Comparison of ENCODE assay signal across 12 mouse cellular contexts in genomic region chr4:138465446-138465845, GRCm38 (mm10). TPM values are rescaled to one million over a fixed set of nuclear protein-coding genes. Genes with fewer than 3 reads are reported as not detected.
DNase-seq lines count a peak whose midpoint lies in the region; ATAC-seq and TF ChIP-seq lines count a peak whose summit lies in the region.
"Had no signal": no experiment of that assay in that cellular context is flagged by ENCODE, and none has a peak within 500 bp of the region (broad histone marks: within the 10 kb centered on the region; RNA-seq: fewer than 3 reads in every experiment).

No protein-coding gene starts in this region.

- H3K27ac ChIP-seq in kidney, embryonic 15.5 days: peak overlapping the region; percentile 97
- H3K27ac ChIP-seq in neural tube, embryonic 12.5 days: peak overlapping the region; percentile 60; the same call in 1 of the 2 replicates
- H3K27ac ChIP-seq in intestine, postnatal 0 days (ENCODE audit: low read depth, low read length): peak overlapping the region; percentile 77; the same call in 1 of the 2 replicates
- peak overlapping the region; percentile 70 for H3K27ac ChIP-seq in neural tube, embryonic 15.5 days (replicated peaks)
- H3K27ac ChIP-seq: embryonic facial prominence, embryonic 15.5 days; limb, embryonic 15.5 days had no signal

- WGBS in kidney, embryonic 15.5 days: 34% methylated on average over 8 of the region's 8 CpGs
- WGBS in neural tube, embryonic 12.5 days: 37% methylated on average over 8 of the region's 8 CpGs
- WGBS in intestine, postnatal 0 days: 51% methylated on average over 8 of the region's 8 CpGs
- WGBS in neural tube, embryonic 15.5 days: 38% methylated on average over 8 of the region's 8 CpGs

- H3K9ac ChIP-seq in kidney, embryonic 15.5 days: no peak overlapping the region
- no peak overlapping the region for H3K9ac ChIP-seq in neural tube, embryonic 12.5 days
- H3K9ac ChIP-seq in intestine, postnatal 0 days (ENCODE audit: low read depth, low read length): no peak overlapping the region
- no peak overlapping the region for H3K9ac ChIP-seq in neural tube, embryonic 15.5 days (replicated peaks)
- H3K9ac ChIP-seq: embryonic facial prominence, embryonic 15.5 days; limb, embryonic 15.5 days had no signal

- no peak overlapping the region for H3K4me3 ChIP-seq in kidney, embryonic 15.5 days (replicated peaks)
- H3K4me3 ChIP-seq in neural tube, embryonic 12.5 days: no peak overlapping the region
- no peak overlapping the region for H3K4me3 ChIP-seq in intestine, postnatal 0 days (ENCODE audit: low read depth, low read length)
- no peak overlapping the region for H3K4me3 ChIP-seq in neural tube, embryonic 15.5 days (replicated peaks)
- H3K4me3 ChIP-seq: embryonic facial prominence, embryonic 15.5 days had no signal

- peak overlapping the region; percentile 56; the same call in 1 of the 2 replicates for H3K4me2 ChIP-seq in kidney, embryonic 15.5 days
- H3K4me2 ChIP-seq in neural tube, embryonic 12.5 days (replicated peaks): peak overlapping the region; percentile 50; the same call in 1 of the 2 replicates
- H3K4me2 ChIP-seq in intestine, postnatal 0 days (replicated peaks; ENCODE audit: low read depth): no peak overlapping the region
- H3K4me2 ChIP-seq in neural tube, embryonic 15.5 days: no peak overlapping the region

- ATAC-seq in kidney, embryonic 15.5 days (replicated peaks; ENCODE audit: low FRiP score): no peak
- no peak for ATAC-seq in neural tube, embryonic 12.5 days (ENCODE audit: low FRiP score, low read depth)
- ATAC-seq in intestine, postnatal 0 days: no peak
- ATAC-seq in neural tube, embryonic 15.5 days (ENCODE audit: low FRiP score): no peak

- DNase-seq in kidney, postnatal 25 days: no peak
- no peak for DNase-seq in neural tube, embryonic 10.5 days (ENCODE audit: extremely low spot score, low spot score)
- no peak for DNase-seq in c-Kit-positive CD71-positive TER-119-positive erythroid progenitor cells, embryonic 14.5 days (ENCODE audit: low spot score)
- no peak for DNase-seq in cerebellum, postnatal 14 days
- DNase-seq: cerebellum, postnatal 25 days; lung, postnatal 14 days had no signal

- H3K36me3 ChIP-seq in kidney, embryonic 15.5 days: no peaks in the 10 kb centered on the region
- H3K36me3 ChIP-seq in neural tube, embryonic 12.5 days: no peaks in the 10 kb centered on the region
- no peaks in the 10 kb centered on the region for H3K36me3 ChIP-seq in intestine, postnatal 0 days (ENCODE audit: control insufficient read depth, insufficient read depth)
- no peaks in the 10 kb centered on the region for H3K36me3 ChIP-seq in neural tube, embryonic 15.5 days
- H3K36me3 ChIP-seq: embryonic facial prominence, embryonic 15.5 days; limb, embryonic 15.5 days had no signal

- no peaks in the 10 kb centered on the region for H3K27me3 ChIP-seq in kidney, embryonic 15.5 days
- 0 out of 2 replicates have a peak, but pooled peaks cover 7% of the 10 kb centered on the region for H3K27me3 ChIP-seq in neural tube, embryonic 12.5 days (replicated peaks)
- no peaks in the 10 kb centered on the region for H3K27me3 ChIP-seq in intestine, postnatal 0 days (replicated peaks; ENCODE audit: control insufficient read depth, insufficient read depth, low read length)
- no peaks in the 10 kb centered on the region for H3K27me3 ChIP-seq in neural tube, embryonic 15.5 days (replicated peaks)

- H3K9me3 ChIP-seq in kidney, embryonic 15.5 days (replicated peaks): no peaks in the 10 kb centered on the region
- no peaks in the 10 kb centered on the region for H3K9me3 ChIP-seq in neural tube, embryonic 12.5 days
- H3K9me3 ChIP-seq in intestine, postnatal 0 days (ENCODE audit: control insufficient read depth): no peaks in the 10 kb centered on the region
- no peaks in the 10 kb centered on the region for H3K9me3 ChIP-seq in neural tube, embryonic 15.5 days (replicated peaks)
- H3K9me3 ChIP-seq: embryonic facial prominence, embryonic 15.5 days; limb, embryonic 15.5 days had no signal

- H3K4me1 ChIP-seq in kidney, embryonic 15.5 days: peaks cover 88% of the 10 kb centered on the region
- H3K4me1 ChIP-seq in neural tube, embryonic 12.5 days: peaks cover 46% of the 10 kb centered on the region
- peaks cover 16% of the 10 kb centered on the region for H3K4me1 ChIP-seq in intestine, postnatal 0 days (replicated peaks; ENCODE audit: control insufficient read depth, insufficient read depth, low read length)
- peaks cover 58% of the 10 kb centered on the region for H3K4me1 ChIP-seq in neural tube, embryonic 15.5 days

- no peak for TF ChIP-seq CTCF in intestine, postnatal 0 days (IDR thresholded peaks at IDR 0.05; ENCODE audit: low read depth)

RNA-seq across cellular contexts. Expression of gene Camk2n1, which starts 11.3 kb away (rescaled TPM):
- polyA plus RNA-seq in kidney, embryonic 15.5 days (2015; fragmentation: Nextera tagmentation; extraction: Ambion mirVana): 7.6 and 8.3 TPM in 2 replicates
- polyA plus RNA-seq in neural tube, embryonic 12.5 days (2016; fragmentation: Nextera tagmentation; extraction: Ambion mirVana): 9.2 and 11.7 TPM in 2 replicates
- 10.9 and 12.2 TPM in 2 replicates for polyA plus RNA-seq in intestine, postnatal 0 days (2015; fragmentation: Nextera tagmentation; extraction: Ambion mirVana)
- 18.9 and 23.1 TPM in 2 replicates for polyA plus RNA-seq in neural tube, embryonic 15.5 days (2015; fragmentation: Nextera tagmentation; extraction: Ambion mirVana)

RNA-seq across cellular contexts. Expression of gene Mul1, which starts 31.0 kb away (rescaled TPM):
- polyA plus RNA-seq in kidney, embryonic 15.5 days (2015; fragmentation: Nextera tagmentation; extraction: Ambion mirVana): 21.6 and 23.8 TPM in 2 replicates
- polyA plus RNA-seq in neural tube, embryonic 12.5 days (2016; fragmentation: Nextera tagmentation; extraction: Ambion mirVana): 15.6 and 15.8 TPM in 2 replicates
- polyA plus RNA-seq in intestine, postnatal 0 days (2015; fragmentation: Nextera tagmentation; extraction: Ambion mirVana): 34.7 and 35.0 TPM in 2 replicates
- polyA plus RNA-seq in neural tube, embryonic 15.5 days (2015; fragmentation: Nextera tagmentation; extraction: Ambion mirVana): 20.0 and 21.8 TPM in 2 replicates

Comparison
In these comparisons a context has a peak if more than half of its experiments do, and no peak if none do; other contexts are left out.
1. H3K4me2 ChIP-seq: peak in kidney, embryonic 15.5 days (single experiment) and neural tube, embryonic 12.5 days (single experiment); none in intestine, postnatal 0 days (single experiment) and neural tube, embryonic 15.5 days (single experiment).
2. Peak in every context shown above with its lines, with median percentiles within 50 percentile points of each other: H3K27ac ChIP-seq.